Mouse (Mus musculus) stomach, embryonic 15.5 days (tissue): Measurements from ENCODE around the gene Map2. TPM values are rescaled to one million over a fixed set of nuclear protein-coding genes. Genes with fewer than 3 reads are reported as not detected.

Source experiments
- ATAC-seq: fragments of 200-750 bp; cut with Nextera tagmentation; 2 replicates; pipeline ENCODE4 v1.8.0; 2017; ENCODE audit warnings: low read depth, moderate number of reproducible peaks, moderate TSS enrichment; ENCODE audit not compliant: insufficient read depth, low FRiP score
- H3K27ac ChIP-seq: fragments of 300-500 bp; sonication (generic); 2 replicates; pipeline ENCODE4 v1.5.1; 2015; ENCODE audit warnings: mild to moderate bottlenecking, inconsistent platforms
- H3K27me3 ChIP-seq: fragments of 300-500 bp; sonication (generic); replicated peaks from 2 replicates; pipeline ENCODE4 v1.6.1; 2015; ENCODE audit warnings: inconsistent platforms
- H3K36me3 ChIP-seq: fragments of 300-500 bp; sonication (generic); 2 replicates; pipeline ENCODE4 v1.6.1; 2015; ENCODE audit warnings: inconsistent platforms
- H3K4me1 ChIP-seq: fragments of 300-500 bp; sonication (generic); 2 replicates; pipeline ENCODE4 v1.6.1; 2015; ENCODE audit warnings: inconsistent platforms
- H3K4me2 ChIP-seq: fragments of 300-500 bp; sonication (generic); 2 replicates; pipeline ENCODE4 v1.6.1; 2015; ENCODE audit warnings: mild to moderate bottlenecking, inconsistent platforms
- H3K4me3 ChIP-seq: fragments of 300-500 bp; sonication (generic); replicated peaks from 2 replicates; pipeline ENCODE4 v1.5.1; 2015; ENCODE audit warnings: inconsistent platforms
- H3K9ac ChIP-seq: fragments of 300-500 bp; sonication (generic); 2 replicates; pipeline ENCODE4 v1.6.1; 2015; ENCODE audit warnings: inconsistent platforms
- H3K9me3 ChIP-seq: fragments of 300-500 bp; sonication (generic); 2 replicates; pipeline ENCODE4 v1.6.1; 2016; ENCODE audit warnings: inconsistent platforms
- WGBS: fragments of 180-500 bp; shearing (Covaris S2); methylation state at CpG from one replicate; pipeline ENCODE4 v1.1.7; 2015; 5-methylcytosine and 5-hydroxymethylcytosine counted together
- polyA plus RNA-seq: library from polyadenylated mRNA; unstranded; fragments of >200 nt; fragmentation: Nextera tagmentation; extraction: Ambion mirVana; gene quantifications from 2 replicates; pipeline ENCODE4 v1.2.1, GENCODE M21; 2015

Map2 gene
- polyA plus RNA-seq, 1 experiment from 2014 or later: 16.6 TPM

DNA sequence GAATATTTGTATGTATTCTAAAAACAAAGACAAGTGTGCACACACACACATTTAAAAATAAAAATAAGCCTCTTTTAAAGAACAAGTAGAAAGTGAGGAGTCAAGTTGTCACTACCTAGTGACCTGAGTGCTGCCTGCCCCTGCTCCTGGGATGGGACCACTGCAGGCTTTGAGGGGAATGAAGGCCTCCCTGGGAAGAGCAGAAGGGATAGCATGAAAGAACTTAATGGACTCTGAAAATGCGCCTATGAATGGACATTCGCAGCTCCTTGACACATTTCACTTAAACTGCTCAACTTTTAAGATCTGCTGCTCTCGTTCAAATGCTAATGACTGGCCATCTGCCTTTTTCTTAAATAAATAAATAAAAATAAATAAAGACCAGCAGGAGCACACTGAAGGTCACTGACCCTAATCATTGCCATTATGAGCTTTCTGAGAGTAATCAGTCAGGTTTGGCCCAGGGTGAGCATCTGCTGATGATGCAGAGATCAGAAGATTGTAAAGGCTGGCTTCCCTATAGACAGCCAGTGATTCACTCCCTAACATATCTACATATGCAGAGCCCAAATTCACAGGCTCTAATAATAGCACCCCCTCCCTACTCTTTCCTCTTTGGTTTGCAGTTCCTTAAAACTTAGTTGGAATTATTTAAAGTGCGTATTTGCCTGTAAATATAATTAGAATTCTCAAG, 91.3 kb downstream of the Map2 start:
- Histone ChIP-seq H3K4me3 (no peak overlapping the region), H3K9me3 (no peaks in the 10 kb centered on the region), H3K9ac (no peak overlapping the region), H3K4me1 (no peaks in the 10 kb centered on the region), H3K36me3 (no peaks in the 10 kb centered on the region), H3K4me2 (no peak overlapping the region), H3K27me3 (no peaks in the 10 kb centered on the region), H3K27ac (no peak overlapping the region)
- ATAC-seq: no peak
- WGBS: 54% methylated on average over 4 of the region's 4 CpGs

DNA sequence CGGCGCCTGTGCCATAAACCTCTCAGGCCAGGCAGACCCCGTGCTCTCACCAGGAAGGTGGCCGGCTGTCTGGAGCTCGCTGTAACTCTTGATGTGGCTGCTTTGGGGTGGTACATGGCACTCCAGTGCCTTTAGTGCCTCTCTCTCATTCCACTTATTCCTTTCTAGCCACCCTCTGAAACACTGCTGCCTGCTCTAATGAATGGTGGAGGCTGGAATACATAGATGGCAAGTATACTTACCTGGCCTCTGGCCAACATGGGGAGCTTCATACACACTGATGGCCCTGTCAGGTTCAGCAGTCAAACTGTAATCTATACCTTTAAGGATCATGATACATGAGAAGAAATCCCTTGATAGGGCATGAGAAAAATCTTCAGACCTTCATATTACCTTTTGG, 102.6 kb downstream of the Map2 start:
- Histone ChIP-seq H3K9me3 (no peaks in the 10 kb centered on the region), H3K4me3 (no peak overlapping the region), H3K36me3 (no peaks in the 10 kb centered on the region), H3K27me3 (no peaks in the 10 kb centered on the region), H3K4me2 (no peak overlapping the region), H3K27ac (no peak overlapping the region), H3K9ac (no peak overlapping the region), H3K4me1 (no peaks in the 10 kb centered on the region)
- 67% methylated on average over 5 of the region's 5 CpGs for WGBS
- no peak for ATAC-seq

DNA sequence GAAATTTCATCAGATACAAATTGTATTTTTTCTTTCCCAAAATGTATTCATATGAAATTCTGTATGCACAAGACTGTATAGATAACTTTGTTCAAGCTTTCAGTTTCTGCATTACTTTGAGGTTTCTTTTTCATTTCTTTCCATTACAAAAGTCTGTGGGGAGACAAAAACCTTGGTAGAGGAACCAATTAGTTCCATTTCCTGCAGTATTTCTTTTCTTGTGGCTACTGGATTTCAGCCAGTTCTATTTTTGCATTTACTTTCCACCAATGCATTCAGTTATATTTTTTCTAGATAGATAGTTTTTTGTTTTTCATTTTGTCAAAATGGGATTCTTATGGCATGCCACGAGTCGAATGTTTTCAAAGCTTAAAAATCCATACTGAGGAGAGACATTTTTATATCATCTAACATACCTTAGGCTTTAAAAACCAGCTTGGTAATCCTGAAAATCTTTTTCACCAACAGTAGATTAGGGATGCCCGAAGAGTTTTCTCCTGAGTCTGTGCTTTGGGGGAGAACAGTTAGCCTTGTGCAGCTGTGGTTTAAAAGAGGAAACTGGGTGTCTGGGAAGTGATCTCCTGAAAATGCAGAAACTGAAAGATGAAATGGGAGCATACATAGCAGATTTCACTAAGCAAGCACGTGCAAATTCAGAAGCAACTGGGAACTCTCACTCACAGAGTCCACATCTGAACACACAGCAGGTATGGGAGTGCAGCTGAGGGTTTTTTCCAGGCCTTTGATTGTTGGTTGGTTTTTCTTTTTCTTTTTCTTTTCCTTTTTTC, 104.3 kb downstream of the Map2 start:
- H3K36me3 ChIP-seq: no peaks in the 10 kb centered on the region
- no peak overlapping the region for H3K4me3 ChIP-seq
- no peak overlapping the region for H3K27ac ChIP-seq
- no peaks in the 10 kb centered on the region for H3K9me3 ChIP-seq
- WGBS: 68% methylated on average over 4 of the region's 4 CpGs
- ATAC-seq: no peak
- no peak overlapping the region for H3K9ac ChIP-seq
- H3K4me1 ChIP-seq: no peaks in the 10 kb centered on the region
- H3K27me3 ChIP-seq: no peaks in the 10 kb centered on the region
- H3K4me2 ChIP-seq: no peak overlapping the region

DNA sequence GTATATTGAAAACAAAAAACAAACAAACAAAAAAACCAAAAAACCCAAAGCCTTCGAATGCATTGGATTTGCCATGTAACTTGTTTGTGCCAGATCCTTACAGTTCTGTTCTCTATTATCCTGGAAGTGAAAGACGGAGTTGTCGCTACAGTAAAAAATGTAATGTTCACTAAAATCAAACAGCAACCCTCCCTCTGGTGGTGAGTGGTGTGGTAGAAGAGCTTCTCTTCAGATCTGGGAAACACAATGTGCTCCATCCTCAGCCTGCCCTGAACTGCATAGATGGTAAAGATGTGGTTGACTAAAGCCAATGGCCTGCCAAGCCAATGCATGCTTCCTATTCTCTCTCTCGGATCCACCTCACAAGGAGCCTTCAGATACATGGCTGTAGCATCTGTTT, 105.1 kb downstream of the Map2 start:
- 86% methylated on average over 4 of the region's 4 CpGs for WGBS
- Histone ChIP-seq H3K4me2 (no peak overlapping the region), H3K36me3 (no peaks in the 10 kb centered on the region), H3K27me3 (no peaks in the 10 kb centered on the region), H3K9ac (no peak overlapping the region), H3K27ac (no peak overlapping the region), H3K4me1 (no peaks in the 10 kb centered on the region), H3K9me3 (no peaks in the 10 kb centered on the region), H3K4me3 (no peak overlapping the region)
- no peak for ATAC-seq

DNA sequence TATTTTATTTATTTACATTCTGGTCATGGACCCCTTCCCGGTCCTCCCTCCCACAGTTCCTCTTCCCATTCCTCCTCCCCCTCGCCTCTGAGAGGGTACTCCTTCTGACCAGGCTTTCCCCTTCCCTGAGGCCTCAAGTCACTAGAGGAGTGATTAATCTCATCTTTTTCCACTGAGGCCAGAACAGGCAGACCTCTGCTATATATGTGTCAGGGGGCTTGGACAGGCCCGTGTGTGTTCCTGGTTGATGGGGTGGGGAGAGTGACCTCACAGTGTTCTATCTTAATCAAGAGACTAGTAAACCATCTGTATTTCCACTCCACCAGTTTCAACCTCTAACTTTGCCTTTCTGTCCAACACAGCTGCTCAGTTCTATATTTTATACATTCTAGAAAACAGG, 107.4 kb downstream of the Map2 start:
- Histone ChIP-seq H3K36me3 (no peaks in the 10 kb centered on the region), H3K27me3 (no peaks in the 10 kb centered on the region), H3K4me3 (no peak overlapping the region), H3K9me3 (no peaks in the 10 kb centered on the region), H3K9ac (no peak overlapping the region), H3K4me2 (no peak overlapping the region), H3K4me1 (no peaks in the 10 kb centered on the region), H3K27ac (no peak overlapping the region)
- 39% methylated on average over 3 of the region's 3 CpGs for WGBS
- no peak for ATAC-seq

DNA sequence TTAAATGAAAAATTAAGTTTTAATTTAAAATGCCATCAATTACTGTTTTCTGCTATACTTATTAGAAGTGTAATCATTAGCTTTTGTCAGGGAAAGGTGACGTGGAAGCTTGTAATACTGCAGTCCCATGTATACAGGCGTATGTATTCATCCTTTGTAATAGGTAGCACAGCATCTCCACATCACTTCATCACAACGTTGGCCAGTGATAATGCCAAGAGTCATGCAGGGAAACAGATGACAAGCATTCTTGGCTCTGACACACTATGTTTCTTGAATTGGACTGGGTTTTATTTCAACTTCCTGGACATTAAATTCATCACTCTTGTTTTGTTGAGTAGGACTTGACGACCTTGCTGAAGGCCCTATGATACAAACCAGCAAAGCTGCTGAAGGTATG, 113.9 kb downstream of the Map2 start:
- no peaks in the 10 kb centered on the region for H3K36me3 ChIP-seq
- 82% methylated on average over 4 of the region's 4 CpGs for WGBS
- no peak overlapping the region for H3K27ac ChIP-seq
- no peak overlapping the region for H3K9ac ChIP-seq
- no peak overlapping the region for H3K4me3 ChIP-seq
- no peaks in the 10 kb centered on the region for H3K27me3 ChIP-seq
- no peaks in the 10 kb centered on the region for H3K9me3 ChIP-seq
- H3K4me1 ChIP-seq: no peaks in the 10 kb centered on the region
- ATAC-seq: no peak
- H3K4me2 ChIP-seq: no peak overlapping the region

DNA sequence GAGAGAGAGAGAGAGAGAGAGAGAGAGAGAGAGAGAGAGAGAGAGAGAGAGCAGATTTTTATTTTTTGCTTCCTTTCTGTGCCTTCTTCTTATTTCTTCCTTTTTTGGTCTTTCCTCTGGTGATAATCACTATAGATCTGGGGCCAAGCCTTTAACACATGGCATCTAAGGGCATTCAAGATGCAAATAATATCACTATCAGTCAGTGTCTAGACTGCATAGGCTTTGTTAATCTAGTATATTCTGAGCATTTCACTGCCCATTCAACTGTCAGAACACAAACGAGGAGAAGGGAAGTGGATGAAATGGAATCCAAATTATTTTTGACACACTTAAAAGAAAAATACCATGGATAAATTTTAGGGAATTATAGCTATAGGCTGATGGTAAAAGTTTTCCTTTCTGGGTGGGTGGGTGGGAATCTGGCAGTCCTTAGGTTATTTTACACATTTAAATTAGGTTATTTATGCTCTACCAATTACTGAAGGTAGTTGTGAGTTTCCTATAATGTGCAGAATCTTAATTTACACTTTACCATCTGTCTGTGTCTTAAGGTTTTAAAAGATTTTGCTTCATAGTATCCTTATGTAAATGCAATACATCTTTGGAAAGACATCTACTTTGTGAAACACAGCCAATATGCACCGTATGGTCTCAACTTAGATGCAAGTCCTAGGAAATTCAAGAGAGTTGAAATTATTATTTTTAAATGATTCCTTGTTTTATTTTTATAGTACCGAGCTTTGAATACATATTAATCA, 117.2 kb downstream of the Map2 start:
- Histone ChIP-seq H3K36me3 (no peaks in the 10 kb centered on the region), H3K4me1 (no peaks in the 10 kb centered on the region), H3K27ac (no peak overlapping the region), H3K9me3 (no peaks in the 10 kb centered on the region), H3K9ac (no peak overlapping the region), H3K4me3 (no peak overlapping the region), H3K4me2 (no peak overlapping the region), H3K27me3 (no peaks in the 10 kb centered on the region)
- 61% methylated on average over 3 of the region's 3 CpGs for WGBS
- ATAC-seq: no peak

DNA sequence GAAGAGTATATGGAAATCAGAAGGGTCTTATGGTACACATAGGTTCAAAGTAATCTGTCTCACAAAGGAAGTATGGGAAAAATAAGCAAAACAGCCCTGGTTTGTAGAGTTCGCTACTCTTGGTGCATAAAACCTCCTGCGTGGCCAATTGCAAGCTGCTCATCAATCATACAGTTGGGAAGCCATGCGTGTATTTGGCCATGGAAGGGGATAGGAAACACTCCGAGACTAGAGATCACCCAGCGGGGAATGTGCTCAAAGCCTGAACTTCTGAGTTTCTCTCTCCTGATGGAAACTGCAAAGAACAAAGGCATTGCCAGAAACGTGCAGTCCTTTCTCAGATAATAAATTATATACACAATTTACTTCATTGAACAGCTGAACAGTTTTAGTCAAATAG, 124.3 kb downstream of the Map2 start:
- Histone ChIP-seq H3K9me3 (no peaks in the 10 kb centered on the region), H3K9ac (no peak overlapping the region), H3K27ac (no peak overlapping the region), H3K4me2 (no peak overlapping the region), H3K36me3 (no peaks in the 10 kb centered on the region), H3K4me1 (no peaks in the 10 kb centered on the region), H3K27me3 (no peaks in the 10 kb centered on the region), H3K4me3 (no peak overlapping the region)
- WGBS: 52% methylated on average over 6 of the region's 6 CpGs
- no peak for ATAC-seq

DNA sequence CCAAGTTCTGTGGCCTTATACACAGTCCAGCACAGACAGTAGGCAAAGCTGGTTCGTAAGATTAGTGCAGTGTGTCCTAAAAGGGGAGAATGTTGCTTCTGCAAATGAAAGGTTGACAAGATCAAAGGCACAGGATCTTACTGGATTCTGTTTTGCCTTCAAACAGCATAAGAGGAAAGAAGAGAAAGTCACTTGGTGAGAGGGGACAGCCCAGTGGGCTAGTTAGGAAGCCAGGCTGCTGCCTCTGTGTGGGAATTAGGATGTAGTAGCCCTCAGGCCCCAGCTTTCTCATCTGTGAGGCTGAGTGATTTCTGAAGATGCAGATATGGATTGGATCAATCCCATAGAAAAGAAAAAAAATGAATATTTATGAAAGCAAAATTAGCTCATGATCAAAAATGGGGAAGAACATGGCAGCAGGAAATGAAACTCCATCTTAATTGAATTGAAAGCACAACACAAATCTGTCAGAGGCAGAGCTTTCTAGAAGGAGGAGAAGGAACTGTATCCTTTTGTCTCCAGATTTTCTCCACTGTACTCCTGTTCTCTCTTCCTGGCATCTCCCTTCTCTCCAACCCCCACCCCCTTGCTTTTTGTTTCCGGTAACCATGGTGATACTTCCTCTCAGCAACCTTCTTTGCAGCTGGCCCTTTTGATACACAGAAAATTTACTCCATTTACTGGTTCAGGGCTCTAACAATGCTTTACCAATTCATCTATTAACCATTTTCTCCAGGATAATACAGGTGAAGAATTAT, 145.5 kb downstream of the Map2 start:
- no peaks in the 10 kb centered on the region for H3K36me3 ChIP-seq
- no peaks in the 10 kb centered on the region for H3K9me3 ChIP-seq
- no peak for ATAC-seq
- H3K4me1 ChIP-seq: no peaks in the 10 kb centered on the region
- no peak overlapping the region for H3K9ac ChIP-seq
- H3K4me3 ChIP-seq: no peak overlapping the region
- no peak overlapping the region for H3K27ac ChIP-seq
- no peak overlapping the region for H3K4me2 ChIP-seq
- no peaks in the 10 kb centered on the region for H3K27me3 ChIP-seq
- WGBS: 80% methylated on average over 2 of the region's 2 CpGs

DNA sequence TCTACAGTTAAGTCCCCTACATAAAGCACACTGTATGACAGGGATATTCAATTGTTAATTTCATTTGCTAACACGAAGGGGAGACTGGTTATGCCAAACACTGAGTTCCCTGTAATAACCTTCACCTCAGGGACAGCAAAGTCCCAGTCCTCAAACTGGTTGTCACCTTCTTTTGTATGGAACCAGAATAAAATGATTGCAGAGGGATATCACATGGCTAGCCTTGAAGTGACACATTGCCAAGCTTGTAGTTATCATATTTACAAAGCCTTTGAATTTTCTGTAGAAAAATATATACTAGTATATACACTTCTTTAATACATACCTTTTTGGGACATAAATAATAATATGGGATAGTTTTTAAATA, 146.0 kb downstream of the Map2 start:
- Histone ChIP-seq H3K4me3 (no peak overlapping the region), H3K36me3 (no peaks in the 10 kb centered on the region), H3K4me2 (no peak overlapping the region), H3K9me3 (no peaks in the 10 kb centered on the region), H3K27ac (no peak overlapping the region), H3K4me1 (no peaks in the 10 kb centered on the region), H3K27me3 (no peaks in the 10 kb centered on the region), H3K9ac (no peak overlapping the region)
- 34% methylated on average over 1 of the region's 1 CpGs for WGBS
- no peak for ATAC-seq

DNA sequence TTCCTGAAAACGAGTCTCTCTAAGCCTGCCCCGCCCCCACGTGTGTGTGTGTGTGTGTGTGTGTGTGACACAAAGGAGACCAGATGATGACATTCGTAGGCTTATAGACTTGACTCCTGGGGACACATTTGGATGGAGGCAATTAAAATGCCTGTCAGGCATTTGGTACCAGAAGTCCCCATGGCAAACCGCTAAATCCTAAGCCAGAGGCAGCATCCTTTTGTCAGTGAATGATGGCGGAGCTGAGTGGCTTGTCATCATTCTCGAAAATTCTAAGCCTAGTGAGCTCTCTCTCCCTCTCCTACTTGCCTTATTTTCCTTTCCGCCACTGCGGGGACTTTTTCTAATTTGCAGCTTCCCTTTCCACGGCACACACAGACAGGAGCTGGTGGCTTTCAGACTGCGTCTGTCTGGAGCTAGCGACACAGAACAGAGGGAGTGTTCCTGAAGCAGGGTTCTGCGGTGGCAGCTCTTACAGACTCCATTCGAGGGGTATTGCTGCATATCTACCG, 146.6 kb downstream of the Map2 start:
- no peak for ATAC-seq
- H3K4me1 ChIP-seq: no peaks in the 10 kb centered on the region
- H3K36me3 ChIP-seq: no peaks in the 10 kb centered on the region
- no peak overlapping the region for H3K9ac ChIP-seq
- no peak overlapping the region for H3K27ac ChIP-seq
- no peak overlapping the region for H3K4me3 ChIP-seq
- no peaks in the 10 kb centered on the region for H3K27me3 ChIP-seq
- no peaks in the 10 kb centered on the region for H3K9me3 ChIP-seq
- WGBS: 66% methylated on average over 15 of the region's 15 CpGs
- no peak overlapping the region for H3K4me2 ChIP-seq
